Mouse (Mus musculus): ENCODE data around the gene Upk3a. TPM values are rescaled to one million over a fixed set of nuclear protein-coding genes. Genes with fewer than 3 reads are reported as not detected.

The Upk3a gene
- polyA plus RNA-seq, 1 experiment from 2014 or later, result 0.23 TPM

DNA sequence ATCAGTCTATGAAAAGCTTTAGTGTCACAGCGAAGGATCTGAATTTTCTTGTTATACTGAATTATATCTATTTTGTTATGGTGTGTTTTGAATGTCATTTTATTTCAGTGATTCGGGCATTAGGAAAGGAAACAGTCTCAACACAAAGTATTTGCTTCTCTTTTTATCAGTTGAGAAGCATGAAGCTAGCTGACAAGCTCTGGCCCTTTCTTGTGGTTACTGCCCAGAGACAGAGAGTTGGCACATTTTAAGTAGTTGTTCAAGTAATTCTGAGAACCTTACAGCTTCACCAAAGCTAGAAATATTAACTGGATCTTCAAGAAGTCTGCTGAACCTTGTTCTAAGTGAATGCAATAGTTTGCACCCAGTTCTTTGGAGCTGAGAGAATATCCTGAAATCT, 46.5 kb downstream of the Upk3a start:
- Histone ChIP-seq H3K4me3 (no peak overlapping the region), H3K27ac (no peak overlapping the region), H3K9ac (no peak overlapping the region), H3K36me3 (peaks cover 30% of the 10 kb centered on the region), H3K4me1 (replicated peaks) (no peaks in the 10 kb centered on the region), H3K27me3 (no peaks in the 10 kb centered on the region), H3K9me3 (replicated peaks) (no peaks in the 10 kb centered on the region), H3K4me2 (no peak overlapping the region)
- 95% methylated on average over 2 of the region's 2 CpGs for WGBS
- no peak for ATAC-seq (replicated peaks; ENCODE audit: insufficient number of reproducible peaks, insufficient read depth, low FRiP score, low read depth)

DNA sequence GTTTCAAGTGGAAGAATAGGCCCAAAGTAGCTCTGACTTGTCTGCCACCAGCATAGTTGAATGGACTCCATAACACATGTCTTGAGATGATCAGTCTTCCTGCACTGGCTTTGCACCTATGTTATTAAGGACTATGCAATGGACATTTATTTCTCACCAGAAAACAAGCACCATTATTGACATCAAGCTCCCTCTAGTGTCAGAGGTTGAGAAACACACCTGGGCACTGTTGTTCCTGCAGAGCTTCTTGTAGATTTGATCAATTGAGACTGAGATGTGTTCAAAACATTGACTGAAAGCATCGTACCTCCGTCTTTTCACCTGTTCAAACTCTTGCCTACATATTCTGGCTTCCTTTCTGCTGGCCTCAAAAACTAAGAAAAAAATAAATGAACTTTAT, 53.6 kb downstream of the Upk3a start:
- H3K9ac ChIP-seq, result no peak overlapping the region
- no peak overlapping the region for H3K4me3 ChIP-seq
- H3K4me2 ChIP-seq, result no peak overlapping the region
- H3K27ac ChIP-seq, result no peak overlapping the region
- ATAC-seq (replicated peaks; ENCODE audit: insufficient number of reproducible peaks, insufficient read depth, low FRiP score, low read depth), result no peak
- no peaks in the 10 kb centered on the region for H3K36me3 ChIP-seq
- WGBS, result 20% methylated on average over 2 of the region's 2 CpGs
- no peaks in the 10 kb centered on the region for H3K27me3 ChIP-seq
- H3K9me3 ChIP-seq (replicated peaks), result no peaks in the 10 kb centered on the region
- H3K4me1 ChIP-seq (replicated peaks), result no peaks in the 10 kb centered on the region

Other genes starting within 250 kb of the Upk3a start
- 0.16 and 0.46 TPM in 2 replicates for gene Phf21b, start 161.1 kb upstream of the Upk3a start, polyA plus RNA-seq (2015; fragmentation: Nextera tagmentation; extraction: Ambion mirVana)
- gene Gm29666, start 97.1 kb upstream of the Upk3a start, polyA plus RNA-seq (2015; fragmentation: Nextera tagmentation; extraction: Ambion mirVana), result 0.38 and 0.40 TPM in 2 replicates
- gene Nup50, start 93.7 kb upstream of the Upk3a start, polyA plus RNA-seq (2015; fragmentation: Nextera tagmentation; extraction: Ambion mirVana), result 16.4 and 19.1 TPM in 2 replicates
- 5.0 and 14.4 TPM in 2 replicates for gene 5031439G07Rik, start 28.6 kb upstream of the Upk3a start, polyA plus RNA-seq (2015; fragmentation: Nextera tagmentation; extraction: Ambion mirVana)
- gene Fam118a, start 11.8 kb downstream of the Upk3a start, polyA plus RNA-seq (2015; fragmentation: Nextera tagmentation; extraction: Ambion mirVana), result 15.3 and 19.7 TPM in 2 replicates
- 0.03 TPM in 1 of 2 replicates, not detected in the other for gene Smc1b, start 114.8 kb downstream of the Upk3a start, polyA plus RNA-seq (2015; fragmentation: Nextera tagmentation; extraction: Ambion mirVana)
- gene Ribc2, start 114.9 kb downstream of the Upk3a start, polyA plus RNA-seq (2015; fragmentation: Nextera tagmentation; extraction: Ambion mirVana), result 0.14 and 0.18 TPM in 2 replicates
- gene Fbln1, start 188.8 kb downstream of the Upk3a start, polyA plus RNA-seq (2015; fragmentation: Nextera tagmentation; extraction: Ambion mirVana), result 119 and 157 TPM in 2 replicates

Measured in heart, embryonic 15.5 days (tissue).